Mouse (Mus musculus) testis, adult 2 months (tissue): ENCODE results near the gene Susd1.

ENCODE experiments used
- CTCF ChIP-seq: fragments of 200-500 bp; IDR thresholded peaks from 2 replicates; pipeline ENCODE4 v1.5.1; 2012; ENCODE audit warnings: low read depth, mild to moderate bottlenecking, inconsistent platforms, low read length, moderate library complexity; ENCODE audit not compliant: control insufficient read depth, insufficient read depth, insufficient replicate concordance
- POLR2A ChIP-seq: fragments of 200-500 bp; IDR thresholded peaks from 2 replicates; pipeline ENCODE4 v1.6.1; 2012; ENCODE audit warnings: low read depth, mild to moderate bottlenecking, inconsistent platforms, low read length, moderate library complexity; ENCODE audit not compliant: control insufficient read depth

GRCm38 (mm10) chr4:59368118-59368517, 70.3 kb downstream of the Susd1 start:
- TF ChIP-seq CTCF (no peak), POLR2A (no peak)
